Mouse (Mus musculus): ENCODE results near the gene Pomt1. TPM values are rescaled to one million over a fixed set of nuclear protein-coding genes. Genes with fewer than 3 reads are reported as not detected.
A peak's percentile ranks its signal among the peaks of the same experiment; 100 is the strongest.

The Pomt1 gene
- polyA plus RNA-seq (2014; fragmentation: Nextera tagmentation; extraction: Ambion mirVana), result 20.2 and 26.5 TPM in 2 replicates

DNA sequence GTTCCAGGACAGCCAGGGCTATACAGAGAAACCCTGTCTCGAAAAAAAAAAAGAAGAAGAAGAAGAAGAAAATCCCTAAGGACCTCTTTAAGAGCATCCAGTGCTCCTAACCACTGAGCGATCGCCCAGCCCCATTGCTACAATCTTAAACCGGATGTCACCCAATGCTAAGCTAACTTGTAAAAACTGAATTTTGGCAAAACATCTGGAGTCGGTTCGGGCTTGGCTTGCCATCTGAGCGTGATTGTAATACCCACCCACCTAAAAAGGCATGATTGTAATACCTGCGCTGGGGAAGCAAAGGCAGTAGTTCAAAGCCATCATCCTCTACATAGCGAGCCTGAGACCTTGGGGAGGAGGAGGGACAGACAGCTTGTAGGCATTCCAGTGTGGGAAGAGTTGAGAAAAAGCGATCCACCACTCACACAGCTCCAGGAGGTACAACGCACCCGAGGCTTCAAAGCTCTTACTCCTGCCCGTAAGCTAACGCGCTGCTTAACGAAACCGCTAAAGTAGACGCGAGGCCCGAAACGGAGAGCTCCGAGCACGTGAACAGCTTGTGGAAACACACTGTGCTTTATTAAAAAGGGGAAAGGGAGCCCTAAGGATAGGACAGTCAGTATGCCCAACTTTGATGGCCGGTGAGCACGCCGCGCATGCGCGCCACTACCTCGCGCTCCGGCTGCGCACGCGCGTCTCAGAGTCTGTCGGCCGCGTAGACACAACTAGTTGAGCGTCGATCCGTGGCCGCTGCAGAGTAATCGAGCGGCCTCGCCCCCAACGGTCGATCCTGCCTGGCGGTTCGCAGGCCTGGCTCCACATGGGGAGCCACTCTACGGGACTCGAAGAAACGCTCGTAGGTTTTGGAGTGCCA is at the start of gene Pomt1:
TSS of gene Pomt1 (plus strand) at position 705 of the 874 bp plus-strand sequence.
- H3K36me3 ChIP-seq (ENCODE audit: control insufficient read depth, insufficient read depth, low read length), result peaks cover 43% of the 10 kb centered on the region
- peaks cover 13% of the 10 kb centered on the region for H3K4me1 ChIP-seq (ENCODE audit: control insufficient read depth, insufficient read depth, low read length)
- H3K27me3 ChIP-seq (replicated peaks; ENCODE audit: control insufficient read depth, insufficient read depth, low read length), result no peaks in the 10 kb centered on the region
- ATAC-seq (ENCODE audit: low read depth) (peak; percentile 94), DNase-seq (ENCODE audit: low spot score) (peak; percentile 97)
- H3K4me3 ChIP-seq (ENCODE audit: low read depth, low read length), result peak within 1 kb of the TSS; percentile 63
- 1% methylated on average over 49 of the region's 54 CpGs for WGBS
- peak within 1 kb of the TSS; percentile 91 for H3K27ac ChIP-seq (replicated peaks; ENCODE audit: low read depth, low read length)
- H3K9me3 ChIP-seq (ENCODE audit: control insufficient read depth, low read length), result no peaks in the 10 kb centered on the region
- peak within 1 kb of the TSS; percentile 90 for H3K4me2 ChIP-seq (ENCODE audit: low read depth, low read length)
- H3K9ac ChIP-seq (ENCODE audit: low read depth, low read length), result peak within 1 kb of the TSS; percentile 67

DNA sequence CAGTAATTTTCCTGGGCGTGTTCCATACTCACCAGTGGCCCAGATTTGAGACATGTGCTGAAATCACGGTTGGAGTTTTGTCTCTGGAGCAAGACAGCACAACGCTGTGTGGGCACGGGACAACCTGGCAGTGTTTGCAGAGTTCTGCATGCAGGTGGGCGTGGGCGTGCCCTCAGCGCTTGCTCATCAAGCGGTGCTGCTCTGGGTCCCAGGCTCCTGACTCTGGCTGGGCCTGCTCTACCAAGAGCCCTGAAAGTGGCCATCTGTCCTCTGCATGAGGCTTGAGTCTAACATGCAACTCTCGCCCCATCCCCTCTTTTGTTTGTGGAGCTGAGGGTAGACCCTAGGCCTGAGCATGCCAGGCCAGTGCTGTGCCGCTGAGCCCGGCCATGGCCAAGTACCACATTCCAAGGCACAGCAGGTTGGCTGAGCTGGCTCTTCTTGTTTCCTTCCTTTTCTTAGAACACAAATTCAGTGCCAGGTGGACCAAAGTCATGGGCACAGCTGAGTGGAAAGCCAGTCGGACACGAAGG is 49.3 kb upstream of the Pomt1 start:
- Histone ChIP-seq H3K27ac (replicated peaks; ENCODE audit: low read depth, low read length) (no peak overlapping the region), H3K36me3 (ENCODE audit: control insufficient read depth, insufficient read depth, low read length) (peaks cover 85% of the 10 kb centered on the region), H3K9me3 (ENCODE audit: control insufficient read depth, low read length) (no peaks in the 10 kb centered on the region), H3K4me3 (ENCODE audit: low read depth, low read length) (no peak overlapping the region), H3K4me1 (ENCODE audit: control insufficient read depth, insufficient read depth, low read length) (peaks cover 2% of the 10 kb centered on the region; the same call in 1 of the 2 replicates), H3K4me2 (ENCODE audit: low read depth, low read length) (no peak overlapping the region), H3K27me3 (replicated peaks; ENCODE audit: control insufficient read depth, insufficient read depth, low read length) (no peaks in the 10 kb centered on the region), H3K9ac (ENCODE audit: low read depth, low read length) (no peak overlapping the region)
- WGBS, result 85% methylated on average over 13 of the region's 13 CpGs
- ATAC-seq (ENCODE audit: low read depth) (no peak), DNase-seq (ENCODE audit: low spot score) (no peak)

DNA sequence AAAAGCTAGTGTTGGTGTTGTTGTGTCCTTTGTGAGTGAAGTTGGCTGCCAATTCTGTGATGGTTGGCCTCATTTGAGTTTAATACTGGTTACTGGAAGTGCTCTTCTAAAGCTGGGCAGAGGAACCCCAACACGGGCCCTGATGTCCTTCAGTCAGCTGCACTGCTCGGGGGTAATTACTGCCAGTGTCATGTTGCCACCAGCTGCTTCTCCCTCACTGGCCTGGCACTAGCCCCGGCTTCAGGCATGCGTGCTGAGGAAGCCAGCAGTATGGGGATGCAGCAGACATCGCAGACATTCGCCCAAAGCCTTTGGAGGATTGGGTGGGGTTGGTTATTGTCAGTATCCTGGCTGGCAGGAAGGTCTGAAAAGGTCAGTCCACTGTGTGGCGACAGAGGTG is 48.7 kb upstream of the Pomt1 start:
- Histone ChIP-seq H3K27ac (replicated peaks; ENCODE audit: low read depth, low read length) (no peak overlapping the region), H3K4me3 (ENCODE audit: low read depth, low read length) (no peak overlapping the region), H3K27me3 (replicated peaks; ENCODE audit: control insufficient read depth, insufficient read depth, low read length) (no peaks in the 10 kb centered on the region), H3K9ac (ENCODE audit: low read depth, low read length) (no peak overlapping the region), H3K36me3 (ENCODE audit: control insufficient read depth, insufficient read depth, low read length) (peaks cover 90% of the 10 kb centered on the region), H3K4me2 (ENCODE audit: low read depth, low read length) (no peak overlapping the region), H3K4me1 (ENCODE audit: control insufficient read depth, insufficient read depth, low read length) (no peaks in the 10 kb centered on the region), H3K9me3 (ENCODE audit: control insufficient read depth, low read length) (no peaks in the 10 kb centered on the region)
- no peak for DNase-seq (ENCODE audit: low spot score)
- WGBS, result 81% methylated on average over 7 of the region's 7 CpGs
- ATAC-seq (ENCODE audit: low read depth), result no peak

DNA sequence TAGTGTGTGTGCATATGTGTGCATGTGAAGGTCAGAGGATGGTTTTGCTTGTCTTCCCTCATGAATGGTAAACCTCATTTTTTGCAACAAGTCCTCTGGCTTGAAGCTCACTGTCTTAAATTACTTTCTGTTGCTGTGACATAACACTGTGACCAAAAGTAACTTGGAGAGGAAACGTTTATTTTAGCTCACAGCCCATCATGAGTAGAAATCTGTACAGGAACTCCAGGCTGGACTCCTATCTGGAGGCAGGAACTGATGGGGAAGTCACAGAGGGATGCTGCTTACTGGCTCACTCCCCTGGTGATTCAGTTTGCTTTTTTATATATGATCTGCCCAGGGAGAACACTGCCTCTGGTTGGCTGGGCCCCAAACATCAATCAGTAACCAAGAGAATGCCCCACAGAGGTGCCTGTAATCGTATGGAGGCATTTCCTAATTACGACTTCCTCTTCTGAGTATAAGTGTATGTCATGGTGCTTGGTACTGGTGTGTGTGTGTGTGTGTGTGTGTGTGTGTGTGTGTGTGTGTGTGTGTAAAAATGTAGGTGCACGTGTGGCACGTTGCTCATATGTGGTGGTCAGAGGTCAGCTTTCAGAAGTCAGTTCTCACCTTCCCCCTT is 47.2 kb upstream of the Pomt1 start:
- H3K4me2 ChIP-seq (ENCODE audit: low read depth, low read length), result no peak overlapping the region
- H3K9ac ChIP-seq (ENCODE audit: low read depth, low read length), result no peak overlapping the region
- H3K4me3 ChIP-seq (ENCODE audit: low read depth, low read length), result no peak overlapping the region
- DNase-seq (ENCODE audit: low spot score), result no peak
- H3K27me3 ChIP-seq (replicated peaks; ENCODE audit: control insufficient read depth, insufficient read depth, low read length), result no peaks in the 10 kb centered on the region
- H3K9me3 ChIP-seq (ENCODE audit: control insufficient read depth, low read length), result no peaks in the 10 kb centered on the region
- peaks cover 94% of the 10 kb centered on the region for H3K36me3 ChIP-seq (ENCODE audit: control insufficient read depth, insufficient read depth, low read length)
- H3K27ac ChIP-seq (replicated peaks; ENCODE audit: low read depth, low read length), result no peak overlapping the region
- H3K4me1 ChIP-seq (ENCODE audit: control insufficient read depth, insufficient read depth, low read length), result no peaks in the 10 kb centered on the region
- 0 out of 2 replicates have a peak, but pooled peaks have one; percentile 5 for ATAC-seq (ENCODE audit: low read depth)
- WGBS, result 78% methylated on average over 5 of the region's 5 CpGs

DNA sequence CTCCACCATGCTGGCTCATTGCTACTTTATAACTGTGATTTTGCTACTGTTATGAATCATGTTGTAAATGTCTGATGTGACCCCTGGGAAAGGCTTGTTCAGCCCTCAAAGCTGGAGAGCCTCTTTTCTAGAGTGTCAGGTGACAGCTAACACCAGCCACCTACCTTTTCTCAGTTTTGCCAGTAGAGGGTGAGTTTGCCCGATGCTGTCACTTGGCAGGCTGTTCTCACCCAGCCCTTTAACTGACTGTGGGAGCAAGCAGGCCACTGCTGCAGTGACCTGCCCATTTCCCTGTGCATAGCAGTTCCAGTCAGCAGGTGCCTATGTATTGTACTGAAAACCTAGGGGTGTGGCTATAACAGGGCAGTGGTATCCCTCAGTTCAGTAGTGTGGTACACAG is 45.8 kb upstream of the Pomt1 start:
- 78% methylated on average over 1 of the region's 1 CpGs for WGBS

DNA sequence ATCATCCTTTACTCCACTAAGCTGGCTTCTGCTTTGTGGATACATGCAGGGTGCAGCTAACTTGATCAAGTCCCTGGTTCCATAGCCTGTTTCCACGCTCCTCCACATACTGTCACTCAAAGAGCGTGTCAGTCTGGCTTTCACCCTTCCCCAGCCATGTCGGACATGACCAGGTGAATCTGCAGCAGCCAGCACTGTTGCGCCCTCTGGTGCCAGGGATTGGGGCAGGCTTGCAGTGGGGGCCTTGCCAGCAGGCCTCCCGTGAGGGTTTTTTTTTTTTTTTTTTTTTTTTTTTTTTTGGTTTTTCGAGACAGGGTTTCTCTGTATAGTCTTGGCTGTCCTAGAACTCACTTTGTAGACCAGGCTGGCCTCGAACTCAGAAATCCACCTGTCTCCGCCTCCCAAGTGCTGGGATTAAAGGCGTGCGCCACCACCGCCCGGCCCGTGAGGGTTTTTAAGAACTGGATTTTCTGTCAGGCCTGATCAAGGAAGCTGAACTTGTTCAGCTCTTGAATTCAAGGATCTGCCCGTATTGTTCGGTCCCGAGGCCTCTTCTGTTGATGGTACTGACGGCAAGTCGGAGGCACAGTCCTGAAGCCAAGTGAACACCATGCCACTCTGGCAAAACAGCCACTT is 44.4 kb upstream of the Pomt1 start:
- no peak overlapping the region for H3K4me3 ChIP-seq (ENCODE audit: low read depth, low read length)

More for the DNA sequence above, 45.8 kb upstream of the Pomt1 start:
- no peak overlapping the region for H3K4me3 ChIP-seq (ENCODE audit: low read depth, low read length)
- H3K27ac ChIP-seq (replicated peaks; ENCODE audit: low read depth, low read length), result no peak overlapping the region
- DNase-seq (ENCODE audit: low spot score) (no peak), ATAC-seq (ENCODE audit: low read depth) (no peak)
- H3K4me2 ChIP-seq (ENCODE audit: low read depth, low read length), result no peak overlapping the region
- no peaks in the 10 kb centered on the region for H3K9me3 ChIP-seq (ENCODE audit: control insufficient read depth, low read length)
- no peaks in the 10 kb centered on the region for H3K27me3 ChIP-seq (replicated peaks; ENCODE audit: control insufficient read depth, insufficient read depth, low read length)
- no peaks in the 10 kb centered on the region for H3K4me1 ChIP-seq (ENCODE audit: control insufficient read depth, insufficient read depth, low read length)
- H3K9ac ChIP-seq (ENCODE audit: low read depth, low read length), result no peak overlapping the region
- H3K36me3 ChIP-seq (ENCODE audit: control insufficient read depth, insufficient read depth, low read length), result peaks cover 95% of the 10 kb centered on the region

DNA sequence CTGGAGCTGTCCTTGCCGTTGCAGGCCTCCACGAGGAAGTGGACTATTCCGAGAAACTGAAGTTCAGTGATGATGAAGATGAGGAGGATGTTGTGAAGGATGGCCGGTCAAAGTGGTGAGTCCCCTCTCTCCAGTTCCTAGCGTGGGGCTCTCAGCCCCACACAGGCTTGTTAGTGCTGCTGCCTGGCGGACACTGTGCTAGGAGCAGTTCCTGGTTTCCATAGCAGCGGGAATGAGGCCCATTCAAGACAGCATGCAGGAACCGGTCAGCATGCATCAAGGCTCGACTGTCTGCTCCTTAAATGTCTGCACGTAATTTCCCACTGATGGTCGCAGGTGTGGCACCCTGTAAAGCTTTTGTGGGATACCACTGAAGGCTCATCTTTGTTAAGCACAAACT is 37.4 kb upstream of the Pomt1 start:
- no peak overlapping the region for H3K27ac ChIP-seq (replicated peaks; ENCODE audit: low read depth, low read length)
- no peak overlapping the region for H3K4me2 ChIP-seq (ENCODE audit: low read depth, low read length)
- H3K9me3 ChIP-seq (ENCODE audit: control insufficient read depth, low read length), result no peaks in the 10 kb centered on the region
- DNase-seq (ENCODE audit: low spot score) (no peak), ATAC-seq (ENCODE audit: low read depth) (no peak)
- H3K27me3 ChIP-seq (replicated peaks; ENCODE audit: control insufficient read depth, insufficient read depth, low read length), result no peaks in the 10 kb centered on the region
- 79% methylated on average over 11 of the region's 11 CpGs for WGBS
- no peak overlapping the region for H3K4me3 ChIP-seq (ENCODE audit: low read depth, low read length)
- peaks cover 100% of the 10 kb centered on the region for H3K36me3 ChIP-seq (ENCODE audit: control insufficient read depth, insufficient read depth, low read length)
- no peak overlapping the region for H3K9ac ChIP-seq (ENCODE audit: low read depth, low read length)
- no peaks in the 10 kb centered on the region for H3K4me1 ChIP-seq (ENCODE audit: control insufficient read depth, insufficient read depth, low read length)

More for the DNA sequence above, 44.4 kb upstream of the Pomt1 start:
- Histone ChIP-seq H3K9me3 (ENCODE audit: control insufficient read depth, low read length) (no peaks in the 10 kb centered on the region), H3K36me3 (ENCODE audit: control insufficient read depth, insufficient read depth, low read length) (peaks cover 96% of the 10 kb centered on the region), H3K4me1 (ENCODE audit: control insufficient read depth, insufficient read depth, low read length) (no peaks in the 10 kb centered on the region), H3K27ac (replicated peaks; ENCODE audit: low read depth, low read length) (no peak overlapping the region), H3K27me3 (replicated peaks; ENCODE audit: control insufficient read depth, insufficient read depth, low read length) (no peaks in the 10 kb centered on the region), H3K4me2 (ENCODE audit: low read depth, low read length) (no peak overlapping the region), H3K9ac (ENCODE audit: low read depth, low read length) (no peak overlapping the region)
- WGBS, result 83% methylated on average over 17 of the region's 18 CpGs
- DNase-seq (ENCODE audit: low spot score) (peak; percentile 42), ATAC-seq (ENCODE audit: low read depth) (no peak)

DNA sequence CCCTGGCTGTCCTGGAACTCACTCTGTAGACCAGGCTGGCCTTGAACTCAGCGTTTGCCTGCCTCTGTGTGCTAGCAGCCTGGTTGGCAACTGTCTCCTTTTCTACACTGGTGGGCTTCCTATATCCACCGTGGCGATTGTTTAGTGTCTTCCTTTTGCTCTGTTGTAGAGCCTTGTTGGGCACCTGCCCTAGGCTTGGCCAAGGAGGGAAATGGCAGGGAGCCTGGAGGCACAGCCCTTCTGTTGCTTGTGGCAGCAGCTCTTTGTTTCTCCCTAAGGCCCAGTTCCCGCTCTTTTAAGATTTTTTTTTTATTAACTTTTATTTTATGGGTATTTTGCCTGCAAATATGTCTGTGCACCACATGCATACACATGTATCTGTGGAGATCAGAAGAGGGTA is 36.4 kb upstream of the Pomt1 start:
- WGBS, result 94% methylated on average over 4 of the region's 4 CpGs

More for the DNA sequence above, 36.4 kb upstream of the Pomt1 start:
- Histone ChIP-seq H3K4me1 (ENCODE audit: control insufficient read depth, insufficient read depth, low read length) (no peaks in the 10 kb centered on the region), H3K4me2 (ENCODE audit: low read depth, low read length) (no peak overlapping the region), H3K9ac (ENCODE audit: low read depth, low read length) (no peak overlapping the region), H3K27me3 (replicated peaks; ENCODE audit: control insufficient read depth, insufficient read depth, low read length) (no peaks in the 10 kb centered on the region), H3K27ac (replicated peaks; ENCODE audit: low read depth, low read length) (no peak overlapping the region), H3K4me3 (ENCODE audit: low read depth, low read length) (no peak overlapping the region), H3K36me3 (ENCODE audit: control insufficient read depth, insufficient read depth, low read length) (peaks cover 99% of the 10 kb centered on the region), H3K9me3 (ENCODE audit: control insufficient read depth, low read length) (no peaks in the 10 kb centered on the region)
- no peak for DNase-seq (ENCODE audit: low spot score)
- ATAC-seq (ENCODE audit: low read depth), result no peak

Data from embryonic facial prominence, embryonic 14.5 days (tissue).